In the genomic region with DNA sequence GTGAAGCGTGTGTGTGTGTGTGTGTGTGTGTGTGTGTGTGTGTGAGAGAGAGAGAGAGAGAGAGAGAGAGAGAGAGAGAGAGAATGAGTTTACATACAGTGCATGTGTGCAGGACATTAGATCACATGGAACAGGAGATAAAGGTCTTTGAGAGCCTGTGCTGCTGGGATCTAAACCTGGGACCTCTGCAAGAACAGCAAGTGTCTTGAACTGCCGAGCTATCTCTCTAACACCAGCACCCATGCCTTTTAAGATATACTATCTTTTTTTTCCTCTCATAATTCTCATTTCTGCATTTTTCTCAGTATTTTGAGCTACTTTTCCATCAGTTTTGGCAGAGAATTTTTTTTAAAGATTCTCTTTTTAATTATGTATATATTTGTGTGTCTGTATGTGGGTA, we compare ENCODE assay signal across 26 mouse cellular contexts. TPM values are rescaled to one million over a fixed set of nuclear protein-coding genes. Genes with fewer than 3 reads are reported as not detected.
DNase-seq lines count a peak whose midpoint lies in the region; ATAC-seq and TF ChIP-seq lines count a peak whose summit lies in the region.
"Had no signal": no experiment of that assay in that cellular context is flagged by ENCODE, and none has a peak within 500 bp of the region (broad histone marks: within the 10 kb centered on the region; RNA-seq: fewer than 3 reads in every experiment).

No protein-coding gene starts in this region.

- H3K79me2 ChIP-seq in heart, adult 2 months (replicated peaks; ENCODE audit: control insufficient read depth, insufficient read depth, low read length) = no peaks in the 10 kb centered on the region; the same call in 1 of the 2 replicates

- TF ChIP-seq CTCF in heart, adult 2 months (IDR thresholded peaks at IDR 0.05) = no peak
- no peak for TF ChIP-seq CTCF in liver, embryonic 14.5 days (IDR thresholded peaks at IDR 0.05; ENCODE audit: low read depth)

- WGBS in heart, adult 2 months = 62% methylated on average over 2 of the region's 2 CpGs
- WGBS in liver, embryonic 14.5 days (ENCODE audit: insufficient replicate concordance) = 23% methylated on average over 2 of the region's 2 CpGs
- 90% methylated on average over 2 of the region's 2 CpGs for WGBS in limb, embryonic 10.5 days

- H3K4me3 ChIP-seq in heart, adult 2 months = peak overlapping the region; percentile 36; the same call in 1 of the 2 replicates
- H3K4me3 ChIP-seq in liver, embryonic 14.5 days (ENCODE audit: insufficient read depth in 1 of 2, low read depth in 2 of 2, low read length in 2 of 2) = no peak overlapping the region
- H3K4me3 ChIP-seq in limb, embryonic 10.5 days = no peak overlapping the region
- H3K4me3 ChIP-seq: embryonic facial prominence, embryonic 10.5 days; erythroblast, embryonic 14.5 days; forebrain, embryonic 10.5 days; forebrain, embryonic 15.5 days; heart, embryonic 13.5 days; hindbrain, embryonic 15.5 days had no signal

- ATAC-seq in liver, embryonic 14.5 days (ENCODE audit: insufficient read depth) = peak; percentile 76
- peak; percentile 70 for ATAC-seq in megakaryocyte progenitor cell, adult 5-6 weeks (replicated peaks; ENCODE audit: poor library complexity)
- ATAC-seq: activated CD4-positive, CD25-positive, alpha-beta regulatory T cell, adult 4 months; forebrain, embryonic 15.5 days; Patski had no signal

- TF ChIP-seq EP300 in heart, adult 2 months (IDR thresholded peaks at IDR 0.05; ENCODE audit: insufficient read depth, low read depth, low read length) = no peak
- peak; percentile 54 for TF ChIP-seq EP300 in liver, embryonic 14.5 days (IDR thresholded peaks at IDR 0.05; ENCODE audit: low read depth)

- TF ChIP-seq POLR2A in heart, adult 2 months (IDR thresholded peaks at IDR 0.05; ENCODE audit: insufficient read depth, low read depth, low read length) = no peak

- no peak for DNase-seq in heart, adult 2 months
- DNase-seq in heart, adult 18-20 months = no peak
- DNase-seq in c-Kit-positive CD71-positive TER-119-negative erythroid progenitor cells, embryonic 14.5 days (ENCODE audit: low read depth) = peak; percentile 48
- peak in 2 of 3 experiments; percentile 30 to 34 for DNase-seq in liver, embryonic 14.5 days (ENCODE audit: low read depth in 3 of 3, low spot score in 3 of 3)
- no peak for DNase-seq in limb, embryonic 10.5 days (ENCODE audit: low spot score)
- no peak for DNase-seq in right cerebral cortex, postnatal 36 days (ENCODE audit: low spot score in 2 of 2)
- no peak for DNase-seq in kidney, adult 11 months
- DNase-seq: gastrocnemius, postnatal 10 days; heart, postnatal 36 days had no signal

- H3K4me1 ChIP-seq in heart, adult 2 months (ENCODE audit: control insufficient read depth, insufficient read depth, low read length) = peaks cover 7% of the 10 kb centered on the region
- H3K4me1 ChIP-seq in liver, embryonic 14.5 days (replicated peaks; ENCODE audit: control insufficient read depth in 2 of 2, insufficient read depth in 2 of 2, low read length in 1 of 2) = peaks cover 10 to 30% of the 10 kb centered on the region in 2 experiments
- peaks cover 55% of the 10 kb centered on the region for H3K4me1 ChIP-seq in limb, embryonic 10.5 days

- H3K36me3 ChIP-seq in heart, adult 2 months (ENCODE audit: control insufficient read depth, insufficient read depth, low read length) = peaks cover 2% of the 10 kb centered on the region
- no peaks in the 10 kb centered on the region for H3K36me3 ChIP-seq in liver, embryonic 14.5 days (replicated peaks; ENCODE audit: control insufficient read depth, insufficient read depth, low read depth)
- no peaks in the 10 kb centered on the region for H3K36me3 ChIP-seq in limb, embryonic 10.5 days
- H3K36me3 ChIP-seq: embryonic facial prominence, embryonic 10.5 days; forebrain, embryonic 10.5 days; forebrain, embryonic 15.5 days; heart, embryonic 13.5 days; hindbrain, embryonic 15.5 days had no signal

- no peak overlapping the region for H3K4me2 ChIP-seq in liver, embryonic 14.5 days (ENCODE audit: low read depth)
- H3K4me2 ChIP-seq: forebrain, embryonic 15.5 days; heart, embryonic 13.5 days; hindbrain, embryonic 15.5 days had no signal

- no peak overlapping the region for H3K27ac ChIP-seq in heart, adult 2 months
- H3K27ac ChIP-seq in liver, embryonic 14.5 days = no peak overlapping the region
- no peak overlapping the region for H3K27ac ChIP-seq in limb, embryonic 10.5 days
- H3K27ac ChIP-seq: forebrain, embryonic 15.5 days; heart, embryonic 13.5 days; hindbrain, embryonic 15.5 days had no signal

- intact Hi-C loops in heart, adult 2 months (cut with DNase I) = no loop called here

- H3K9ac ChIP-seq in heart, adult 2 months (ENCODE audit: low read depth, low read length) = no peak overlapping the region
- H3K9ac ChIP-seq in liver, embryonic 14.5 days (replicated peaks) = no peak overlapping the region
- H3K9ac ChIP-seq: forebrain, embryonic 15.5 days; hindbrain, embryonic 15.5 days had no signal

- H3K9me3 ChIP-seq in liver, embryonic 14.5 days (ENCODE audit: control insufficient read depth, low read length) = no peaks in the 10 kb centered on the region
- H3K9me3 ChIP-seq in limb, embryonic 10.5 days (replicated peaks) = no peaks in the 10 kb centered on the region
- H3K9me3 ChIP-seq: embryonic facial prominence, embryonic 10.5 days; forebrain, embryonic 10.5 days; forebrain, embryonic 15.5 days; heart, embryonic 13.5 days; hindbrain, embryonic 15.5 days had no signal

- no peaks in the 10 kb centered on the region for H3K27me3 ChIP-seq in heart, adult 2 months (ENCODE audit: control insufficient read depth, insufficient read depth, low read length)
- H3K27me3 ChIP-seq in liver, embryonic 14.5 days (ENCODE audit: control insufficient read depth, insufficient read depth, low read length) = no peaks in the 10 kb centered on the region; the same call in none of the 2 replicates
- 0 out of 2 replicates have a peak, but pooled peaks cover 21% of the 10 kb centered on the region for H3K27me3 ChIP-seq in limb, embryonic 10.5 days (ENCODE audit: low read depth, poor library complexity, severe bottlenecking)
- H3K27me3 ChIP-seq: Patski had no signal

RNA-seq across cellular contexts. Expression of gene Art1, which starts 2.0 kb away (rescaled TPM):
- total RNA-seq in heart, adult 2 months (2021) = 100 to 1,000 TPM; 242 to 279 TPM
- polyA plus RNA-seq in heart, adult 2 months (2012; rRNA removed) = 251 and 293 TPM in 2 replicates
- 100 to 1,000 TPM; 268 to 300 TPM for total RNA-seq in heart, adult 18-20 months (2021)
- 0.04 TPM in 1 of 2 replicates, not detected in the other for polyA plus RNA-seq in liver, embryonic 14.5 days (2012; rRNA removed)
- polyA plus RNA-seq in liver, embryonic 14.5 days (2014; fragmentation: Nextera tagmentation; extraction: Ambion mirVana) = not detected in 2 replicates
- not detected in 2 replicates for total RNA-seq in megakaryocyte progenitor cell, adult 5-6 weeks (2015)
- total RNA-seq in megakaryocyte progenitor cell, adult 5-6 weeks (2017) = not detected in 2 replicates
- 0.50 and 0.85 TPM in 2 replicates for polyA plus RNA-seq in limb, embryonic 10.5 days (2016; fragmentation: Nextera tagmentation; extraction: Ambion mirVana)
- total RNA-seq: adrenal gland, postnatal 14 days had no signal
- polyA plus RNA-seq: activated CD4-positive, CD25-positive, alpha-beta regulatory T cell, adult 4 months; cerebellum, adult 2 months; erythroblast, embryonic 14.5 days; Patski had no signal

RNA-seq across cellular contexts. Expression of gene Art5, which starts 5.7 kb away (rescaled TPM):
- 10 to 100 TPM; 15.7 to 18.3 TPM for total RNA-seq in heart, adult 2 months (2021)
- polyA plus RNA-seq in heart, adult 2 months (2012; rRNA removed) = 13.8 and 13.9 TPM in 2 replicates
- 10 to 100 TPM; 15.2 to 22.8 TPM for total RNA-seq in heart, adult 18-20 months (2021)
- polyA plus RNA-seq in liver, embryonic 14.5 days (2012; rRNA removed) = 0.08 and 0.10 TPM in 2 replicates
- 0.15 and 0.20 TPM in 2 replicates for polyA plus RNA-seq in liver, embryonic 14.5 days (2014; fragmentation: Nextera tagmentation; extraction: Ambion mirVana)
- total RNA-seq in megakaryocyte progenitor cell, adult 5-6 weeks (2015) = 0.12 TPM in 1 of 2 replicates, not detected in the other
- total RNA-seq in megakaryocyte progenitor cell, adult 5-6 weeks (2017) = 0.17 and 0.20 TPM in 2 replicates
- polyA plus RNA-seq in limb, embryonic 10.5 days (2016; fragmentation: Nextera tagmentation; extraction: Ambion mirVana) = 4.3 and 5.8 TPM in 2 replicates
- total RNA-seq: adrenal gland, adult 18-20 months had no signal
- polyA plus RNA-seq: C2C12; cerebellum, adult 2 months; erythroblast, embryonic 14.5 days; Patski had no signal

RNA-seq across cellular contexts. Expression of gene Chrna10, which starts 13.1 kb away (rescaled TPM):
- not detected for total RNA-seq in heart, adult 2 months (2021)
- 0.21 TPM in 1 of 2 replicates, not detected in the other for polyA plus RNA-seq in heart, adult 2 months (2012; rRNA removed)
- total RNA-seq in heart, adult 18-20 months (2021) = not detected
- not detected in 2 replicates for polyA plus RNA-seq in liver, embryonic 14.5 days (2012; rRNA removed)
- not detected in 2 replicates for polyA plus RNA-seq in liver, embryonic 14.5 days (2014; fragmentation: Nextera tagmentation; extraction: Ambion mirVana)
- not detected in 2 replicates for total RNA-seq in megakaryocyte progenitor cell, adult 5-6 weeks (2015)
- not detected in 2 replicates for total RNA-seq in megakaryocyte progenitor cell, adult 5-6 weeks (2017)
- 0.14 TPM in 1 of 2 replicates, not detected in the other for polyA plus RNA-seq in limb, embryonic 10.5 days (2016; fragmentation: Nextera tagmentation; extraction: Ambion mirVana)
- total RNA-seq: adrenal gland, adult 18-20 months; adrenal gland, postnatal 14 days; gastrocnemius, postnatal 10 days; heart, postnatal 36 days had no signal
- polyA plus RNA-seq: activated CD4-positive, CD25-positive, alpha-beta regulatory T cell, adult 4 months; embryonic facial prominence, embryonic 10.5 days; erythroblast, embryonic 14.5 days; forebrain, embryonic 10.5 days; forebrain, embryonic 15.5 days; hindbrain, embryonic 11.5 days; hindbrain, embryonic 15.5 days; Patski had no signal

RNA-seq across cellular contexts. Expression of gene Trpc2, which starts 20.6 kb away (rescaled TPM):
- under 1 TPM in 1 of 2 experiments, not detected in 1; 0.23 TPM for total RNA-seq in heart, adult 2 months (2021)
- polyA plus RNA-seq in heart, adult 2 months (2012; rRNA removed) = 0.70 and 1.2 TPM in 2 replicates
- under 1 TPM; 0.15 to 0.90 TPM for total RNA-seq in heart, adult 18-20 months (2021)
- polyA plus RNA-seq in liver, embryonic 14.5 days (2012; rRNA removed) = 0.12 TPM in 1 of 2 replicates, not detected in the other
- polyA plus RNA-seq in liver, embryonic 14.5 days (2014; fragmentation: Nextera tagmentation; extraction: Ambion mirVana) = not detected in 2 replicates
- not detected in 2 replicates for total RNA-seq in megakaryocyte progenitor cell, adult 5-6 weeks (2015)
- 0.24 TPM in 1 of 2 replicates, not detected in the other for total RNA-seq in megakaryocyte progenitor cell, adult 5-6 weeks (2017)
- polyA plus RNA-seq in limb, embryonic 10.5 days (2016; fragmentation: Nextera tagmentation; extraction: Ambion mirVana) = not detected in 2 replicates
- total RNA-seq: adrenal gland, adult 18-20 months; adrenal gland, postnatal 14 days had no signal
- polyA plus RNA-seq: C2C12; embryonic facial prominence, embryonic 14.5 days; forebrain, embryonic 10.5 days; gonadal fat pad, adult 2 months; heart, embryonic 13.5 days; heart, postnatal 0 days; hindbrain, embryonic 15.5 days; Patski had no signal

RNA-seq across cellular contexts. Expression of gene Xntrpc, which starts 38.0 kb away (rescaled TPM):
- total RNA-seq in heart, adult 2 months (2021) = under 1 TPM; 0.81 to 0.98 TPM
- polyA plus RNA-seq in heart, adult 2 months (2012; rRNA removed) = 1.2 and 2.4 TPM in 2 replicates
- total RNA-seq in heart, adult 18-20 months (2021) = under 1 TPM; 0.44 to 0.74 TPM
- polyA plus RNA-seq in liver, embryonic 14.5 days (2012; rRNA removed) = 1.1 and 1.5 TPM in 2 replicates
- polyA plus RNA-seq in liver, embryonic 14.5 days (2014; fragmentation: Nextera tagmentation; extraction: Ambion mirVana) = 0.20 and 0.36 TPM in 2 replicates
- 0.57 and 0.85 TPM in 2 replicates for total RNA-seq in megakaryocyte progenitor cell, adult 5-6 weeks (2015)
- 0.34 and 0.92 TPM in 2 replicates for total RNA-seq in megakaryocyte progenitor cell, adult 5-6 weeks (2017)
- polyA plus RNA-seq in limb, embryonic 10.5 days (2016; fragmentation: Nextera tagmentation; extraction: Ambion mirVana) = 1.4 and 1.8 TPM in 2 replicates
- polyA plus RNA-seq: erythroblast, embryonic 14.5 days had no signal

Comparison
In these comparisons a context has a peak if more than half of its experiments do, and no peak if none do; other contexts are left out.
1. DNase-seq: peak in c-Kit-positive CD71-positive TER-119-negative erythroid progenitor cells, embryonic 14.5 days (single experiment) and liver, embryonic 14.5 days (2 of 3); none in heart, adult 2 months (0 of 2), heart, adult 18-20 months (0 of 2), limb, embryonic 10.5 days (single experiment), right cerebral cortex, postnatal 36 days (0 of 2) and kidney, adult 11 months (single experiment).
2. RNA of gene Art1, which starts 2.0 kb away (total RNA-seq): 268 to 300 TPM in heart, adult 18-20 months and 242 to 279 TPM in heart, adult 2 months; not detected in megakaryocyte progenitor cell, adult 5-6 weeks; every median in the first group is over 100 times any median in the second.
3. RNA of gene Art5, which starts 5.7 kb away (total RNA-seq): 15.2 to 22.8 TPM in heart, adult 18-20 months and 15.7 to 18.3 TPM in heart, adult 2 months; 0.12 to 0.20 TPM in megakaryocyte progenitor cell, adult 5-6 weeks; every median in the first group is over 10 times any median in the second.